Mouse (Mus musculus) mouse embryonic stem cell (cell line): ENCODE results near the gene Rasip1.
"Not testable (repeated sequence)": the region's sequence is repeated elsewhere in the genome, so short reads cannot be mapped to it uniquely, and the experiment has no call there.

Experiments used
- in situ Hi-C, 2 experiments: fragments of 300-500 bp; cut with MboI; formaldehyde crosslinking; loops; 1 replicate in 1 of 2; 3 replicates in 1 of 2; pipeline ENCODE4 v1.14.3; 2019 to 2020; ENCODE audit warnings: low sequenced_read_pairs in 2 of 2, low pct_unique_long_range_greater_than_20kb in 1 of 2, mixed read lengths in 1 of 2; ENCODE audit not compliant: unreplicated experiment in 1 of 2

Gene Rasip1

DNA sequence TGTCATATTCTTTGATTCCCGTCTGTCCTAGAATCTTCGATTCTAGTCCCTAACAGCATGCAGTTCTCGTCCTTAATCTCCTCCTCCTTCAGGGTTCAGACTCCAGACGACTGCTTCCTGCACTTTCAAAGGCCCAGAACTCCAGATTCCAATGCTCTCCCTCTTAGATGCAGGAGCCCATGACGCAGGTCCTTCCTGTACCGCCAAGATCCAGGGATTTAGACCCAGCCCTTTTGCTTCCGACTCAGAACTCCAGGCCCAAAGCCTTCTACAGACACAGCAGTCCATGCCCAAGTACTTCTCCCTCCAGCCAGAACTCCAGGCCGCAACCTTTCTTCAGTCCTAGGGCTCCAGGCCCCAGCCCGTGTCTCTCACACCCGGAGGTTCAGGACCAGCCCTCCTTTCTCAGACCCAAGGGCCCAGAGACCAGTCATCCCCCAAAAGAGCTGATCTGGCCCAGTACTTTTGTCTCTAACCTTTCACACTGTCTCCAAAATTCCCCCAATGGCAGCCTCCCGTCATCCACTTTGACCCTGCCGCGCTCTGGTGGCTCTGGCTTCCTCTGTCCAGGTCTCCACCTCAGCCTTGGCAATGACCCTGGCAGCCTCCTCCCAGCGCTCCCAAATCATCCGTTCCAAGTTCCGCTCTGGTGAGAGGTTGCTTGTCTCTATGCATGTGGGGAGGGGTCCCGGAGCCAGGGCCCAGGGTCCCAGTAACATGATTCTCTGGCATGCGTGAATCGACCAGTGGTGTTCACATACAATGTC lies 13.1 kb downstream of the Rasip1 start:
- in situ Hi-C loops = no loop called here

DNA sequence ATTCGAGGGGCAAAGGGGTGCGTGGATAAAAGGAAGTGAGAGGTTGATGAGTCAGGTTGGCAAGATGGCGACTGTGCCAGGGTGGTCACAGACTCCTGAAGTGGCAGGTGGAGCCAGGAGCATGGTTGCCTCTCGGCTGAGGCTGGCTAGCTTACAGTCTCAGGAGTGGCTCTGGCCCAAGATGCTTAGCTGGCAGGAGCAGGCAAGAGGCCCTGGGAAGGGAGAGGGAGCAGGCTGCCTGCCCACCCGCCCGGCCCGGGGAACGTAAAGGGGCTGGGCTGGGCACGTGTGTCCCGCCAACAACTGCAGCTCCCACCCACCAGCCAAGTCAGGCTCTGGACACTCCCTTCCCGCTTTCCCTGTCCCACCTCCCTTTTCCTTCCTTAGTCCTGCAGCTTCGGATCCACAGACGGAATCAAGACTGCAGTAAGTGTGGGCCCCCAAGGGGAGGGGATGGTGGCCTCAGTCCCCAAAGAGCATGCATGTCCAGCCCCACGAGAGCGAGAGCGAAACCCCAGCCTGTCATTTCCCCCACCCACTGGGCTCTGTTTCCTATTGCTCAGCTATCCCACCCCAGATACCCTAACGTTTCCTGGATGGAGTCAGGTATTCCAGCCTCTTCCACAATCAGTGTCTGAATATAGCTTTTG lies 14.2 kb downstream of the Rasip1 start:
- in situ Hi-C loops = no loop called here

DNA sequence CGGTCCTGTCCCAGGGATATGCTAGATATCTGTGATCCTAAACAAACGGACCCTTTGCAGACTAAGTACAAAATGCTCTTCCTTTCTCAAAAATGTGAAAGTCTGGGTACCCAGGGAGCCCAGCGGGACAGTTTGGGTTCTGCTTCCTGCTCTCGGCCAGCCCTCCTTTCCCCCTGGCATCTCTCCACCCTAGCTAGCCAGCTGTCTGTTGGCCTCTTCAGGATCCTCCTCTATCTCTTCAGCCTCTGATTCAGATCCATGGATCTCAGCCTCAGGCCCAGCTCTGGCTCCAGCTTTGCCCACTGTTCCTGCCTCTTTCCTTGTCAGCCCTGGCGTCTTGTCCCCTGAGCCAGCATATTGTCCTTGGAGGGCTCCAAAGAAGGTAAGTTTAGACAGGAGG lies 14.8 kb downstream of the Rasip1 start:
- in situ Hi-C loops = no loop called here

DNA sequence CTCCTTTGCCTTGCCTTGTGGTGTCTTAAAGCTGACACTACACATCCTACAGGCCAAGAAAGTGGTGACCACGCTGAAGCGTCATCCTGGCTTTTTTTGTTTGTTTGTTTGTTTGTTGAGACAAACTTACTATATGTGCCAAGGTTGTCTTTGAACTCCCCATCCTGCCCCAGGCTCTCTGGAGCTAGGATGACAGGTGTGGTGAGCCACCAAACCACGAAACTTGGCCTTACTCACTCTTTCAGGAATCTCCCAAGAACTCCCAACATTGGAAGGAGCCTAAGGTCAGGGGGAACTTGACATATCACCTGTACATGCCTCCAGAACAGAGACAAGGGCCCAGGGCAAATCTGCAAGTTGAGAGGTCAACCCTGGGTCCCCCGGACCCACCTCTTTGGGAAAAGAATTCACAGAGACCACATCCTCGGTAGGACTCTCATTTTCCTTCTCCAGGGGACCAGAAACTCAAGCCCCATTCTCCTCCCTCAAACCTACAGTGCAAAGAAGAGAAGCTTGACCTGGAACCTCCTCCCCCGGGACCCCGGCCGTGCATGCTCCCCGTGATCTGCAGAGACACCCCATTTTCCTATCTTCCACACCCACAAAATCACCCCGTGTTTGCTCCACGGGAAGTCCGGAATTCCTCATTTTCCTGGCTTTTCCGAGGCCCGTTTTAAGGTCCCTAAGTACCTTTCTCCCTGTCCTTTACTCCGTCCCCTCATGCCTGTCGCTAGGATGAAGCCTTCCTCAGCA lies 15.4 kb downstream of the Rasip1 start:
- in situ Hi-C loops = no loop called here

DNA sequence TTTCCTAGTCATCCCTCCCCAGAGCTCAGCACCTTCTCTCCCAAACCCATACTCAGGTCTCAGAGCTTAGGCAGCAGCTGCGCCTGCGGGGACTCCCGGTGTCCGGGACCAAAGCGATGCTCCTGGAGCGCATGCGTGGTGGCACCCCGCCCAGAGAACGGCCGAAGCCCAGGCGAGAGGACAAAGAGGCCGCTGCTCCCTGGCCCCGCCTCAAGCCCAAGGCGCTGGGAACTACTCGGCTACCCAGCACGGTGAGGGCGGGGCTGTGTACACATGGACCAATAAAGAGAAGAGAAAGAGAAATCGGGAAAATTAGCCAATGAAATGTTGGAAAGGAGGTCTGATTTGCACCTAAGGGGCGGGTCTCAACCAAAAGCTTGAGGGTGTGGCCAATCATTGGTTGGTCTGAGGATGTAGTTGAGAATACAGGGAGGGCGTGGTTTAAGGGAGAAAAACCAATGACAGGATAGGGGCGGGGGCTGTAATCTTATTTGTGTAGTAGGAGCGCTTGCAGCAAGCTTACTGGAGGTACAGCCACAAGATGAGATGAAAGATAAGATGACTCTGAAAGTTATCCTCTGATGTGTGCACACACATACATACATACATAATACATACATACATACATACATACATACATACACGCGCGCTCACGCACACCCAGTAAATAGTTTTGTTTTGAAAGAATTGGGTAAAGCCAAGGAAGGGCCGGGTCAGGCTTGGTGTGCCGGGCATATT lies 16.3 kb downstream of the Rasip1 start:
- in situ Hi-C loops = no loop called here

DNA sequence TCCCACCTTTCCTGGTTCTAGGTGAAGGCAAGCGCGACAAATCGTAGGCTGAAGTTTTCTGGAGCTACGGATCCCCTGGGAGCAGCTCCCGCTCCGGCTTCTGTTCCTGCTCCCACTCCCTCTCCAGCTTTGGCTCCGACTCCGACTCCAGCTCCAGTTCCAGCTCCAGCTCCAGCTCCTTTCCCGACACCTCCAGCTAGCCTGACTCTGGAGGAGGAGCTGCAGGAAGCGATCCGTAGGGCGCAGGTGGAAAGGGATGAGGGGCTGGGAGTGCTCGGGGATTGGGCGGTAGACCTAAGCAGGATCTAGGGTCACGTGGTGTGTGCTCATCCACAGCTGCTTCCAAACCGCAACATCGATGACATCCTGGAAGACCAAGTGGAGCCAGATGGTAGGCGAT lies 16.9 kb downstream of the Rasip1 start:
- in situ Hi-C loops = no loop called here

DNA sequence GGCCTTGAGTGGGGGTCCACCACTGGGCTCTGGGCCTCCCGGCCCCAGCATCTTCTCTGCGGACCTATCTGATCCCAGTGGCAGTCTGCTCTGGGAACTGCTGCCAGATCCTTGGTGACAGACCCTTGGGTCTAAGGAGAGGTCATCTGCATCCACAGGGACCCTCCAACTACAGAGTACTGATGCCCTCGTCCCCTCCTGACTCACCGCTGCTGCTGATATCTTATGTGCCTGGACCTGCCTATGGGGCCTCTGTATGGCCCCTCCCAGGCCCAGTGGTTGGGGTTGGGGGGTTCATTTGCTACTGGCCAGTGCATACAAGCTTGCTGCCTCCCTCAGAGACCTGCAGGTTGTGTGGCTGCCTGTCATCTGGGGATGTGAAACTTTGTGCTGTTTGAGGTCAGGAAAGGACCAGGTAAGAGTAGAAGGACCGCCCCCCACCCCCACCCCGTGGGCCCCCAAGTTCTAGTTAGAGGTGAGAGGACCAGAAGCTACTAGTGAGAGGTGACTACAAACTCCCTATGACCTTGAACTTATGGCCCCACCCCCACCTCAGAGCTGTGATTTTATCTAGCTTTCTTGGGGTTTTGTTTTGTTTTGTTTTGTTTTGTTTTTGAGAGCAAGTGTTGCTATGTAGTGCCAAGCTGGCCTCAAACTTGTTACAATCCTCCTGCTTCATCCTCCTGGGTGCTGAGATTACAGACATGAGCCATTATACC lies 17.7 kb downstream of the Rasip1 start:
- in situ Hi-C loops = no loop called here

DNA sequence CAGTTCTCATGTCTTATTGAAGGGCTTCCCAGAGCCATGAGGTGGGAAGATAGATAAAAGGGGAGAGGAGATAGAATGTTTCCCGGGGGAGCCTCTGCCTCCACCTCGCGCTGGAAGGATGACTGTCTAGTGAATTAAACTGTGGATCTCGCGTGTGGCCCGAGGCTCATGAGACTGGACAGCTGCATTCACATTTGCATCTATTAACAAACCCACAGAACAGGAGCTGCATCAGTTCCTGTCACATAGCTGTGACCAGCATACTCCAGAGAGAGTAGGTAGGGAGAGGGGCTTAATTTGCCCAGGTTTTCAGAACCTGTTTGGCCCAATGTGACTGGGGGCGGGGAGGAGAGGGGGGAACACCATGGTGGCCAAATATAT lies 18.3 kb downstream of the Rasip1 start:
- in situ Hi-C loops = no loop called here

DNA sequence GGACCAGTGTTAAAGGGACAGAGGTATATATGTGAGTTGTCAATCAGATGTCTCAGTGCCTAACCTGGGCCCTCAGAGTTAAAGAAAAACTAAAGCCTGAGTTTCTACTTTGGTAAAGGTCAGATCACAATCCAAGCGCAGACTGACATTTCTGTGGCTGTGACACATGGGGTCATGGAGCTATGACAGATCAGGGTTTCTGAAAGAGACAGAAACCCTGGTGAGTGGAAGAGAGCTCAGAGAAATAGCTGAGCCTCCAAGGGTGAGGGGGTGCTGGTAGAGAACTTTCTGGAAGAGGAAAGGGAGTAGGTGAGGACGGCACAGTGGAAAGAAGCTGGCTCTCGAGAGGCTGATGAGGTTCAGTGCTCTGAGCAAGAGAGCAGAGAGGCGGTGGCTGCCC lies 19.4 kb downstream of the Rasip1 start:
- in situ Hi-C loops = no loop called here

DNA sequence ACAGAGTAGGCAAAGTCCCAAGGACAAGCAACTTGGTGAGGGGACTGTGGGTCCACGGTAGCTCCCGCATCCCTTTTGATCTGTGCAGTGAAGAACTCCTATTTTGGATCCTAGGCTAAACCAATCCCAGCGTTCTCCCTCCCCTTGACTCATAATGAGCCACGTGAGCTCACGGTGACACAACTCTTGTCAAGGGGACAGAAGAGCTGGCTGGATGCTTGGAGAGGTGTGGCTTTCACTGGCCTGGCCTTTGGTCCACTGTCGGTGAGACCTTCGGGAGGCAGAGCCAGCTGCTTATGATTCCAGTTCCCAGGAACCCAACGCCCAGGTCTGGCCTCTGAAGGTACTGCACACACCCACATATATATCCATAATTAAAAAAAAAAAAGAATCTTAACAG lies 22.1 kb downstream of the Rasip1 start:
- in situ Hi-C loops = no loop called here

DNA sequence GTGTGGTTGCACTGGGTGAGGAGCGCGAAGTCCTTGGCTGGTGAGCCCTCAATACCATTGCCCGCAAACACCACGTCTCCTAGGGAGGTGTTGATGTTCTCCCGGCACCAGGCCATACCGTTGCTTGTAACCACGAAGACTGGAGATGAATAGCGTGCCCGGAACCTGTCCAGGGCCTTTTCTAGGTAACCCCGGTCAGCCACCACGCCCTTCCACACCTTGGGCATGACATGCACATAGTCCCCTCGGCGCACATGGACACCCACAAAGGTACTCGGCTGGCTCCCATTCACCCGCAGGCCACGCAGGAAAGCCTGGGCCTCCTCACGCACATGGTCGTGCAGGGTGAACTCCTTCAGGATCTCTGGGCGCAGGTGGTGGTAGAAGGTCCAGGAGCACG lies 23.2 kb downstream of the Rasip1 start:
- in situ Hi-C loops = not testable (repeated sequence)

DNA sequence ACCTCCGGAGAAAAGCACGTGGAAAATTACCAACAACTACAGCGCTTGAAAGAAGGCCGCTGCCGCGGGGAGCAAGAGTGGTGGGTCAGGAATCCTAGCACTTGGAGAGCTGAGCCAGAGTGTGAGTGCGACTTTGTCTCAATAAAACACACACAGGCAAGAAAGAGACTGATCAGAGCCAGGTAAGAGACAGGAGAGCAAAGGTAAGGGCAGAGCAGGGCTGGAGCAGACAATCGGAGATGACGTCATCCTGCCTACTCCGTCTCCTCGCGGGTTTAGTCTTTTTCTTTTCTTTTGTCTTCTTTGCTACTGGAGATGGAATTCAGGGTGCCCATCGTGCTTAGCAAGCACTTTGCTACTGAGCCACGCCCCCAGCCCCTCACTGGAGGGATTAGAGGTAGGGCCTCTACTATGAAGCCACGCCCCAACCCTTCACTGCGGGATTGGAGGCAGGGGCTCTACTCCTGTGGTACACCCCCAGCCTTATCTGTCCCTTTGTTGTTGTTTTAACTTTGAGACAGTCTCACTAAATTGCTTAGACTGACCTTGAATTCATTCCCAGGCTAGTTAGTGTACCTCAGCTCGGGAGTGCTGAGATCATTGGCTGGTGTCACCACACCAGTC lies 27.2 kb downstream of the Rasip1 start:
- in situ Hi-C loops = no loop called here

DNA sequence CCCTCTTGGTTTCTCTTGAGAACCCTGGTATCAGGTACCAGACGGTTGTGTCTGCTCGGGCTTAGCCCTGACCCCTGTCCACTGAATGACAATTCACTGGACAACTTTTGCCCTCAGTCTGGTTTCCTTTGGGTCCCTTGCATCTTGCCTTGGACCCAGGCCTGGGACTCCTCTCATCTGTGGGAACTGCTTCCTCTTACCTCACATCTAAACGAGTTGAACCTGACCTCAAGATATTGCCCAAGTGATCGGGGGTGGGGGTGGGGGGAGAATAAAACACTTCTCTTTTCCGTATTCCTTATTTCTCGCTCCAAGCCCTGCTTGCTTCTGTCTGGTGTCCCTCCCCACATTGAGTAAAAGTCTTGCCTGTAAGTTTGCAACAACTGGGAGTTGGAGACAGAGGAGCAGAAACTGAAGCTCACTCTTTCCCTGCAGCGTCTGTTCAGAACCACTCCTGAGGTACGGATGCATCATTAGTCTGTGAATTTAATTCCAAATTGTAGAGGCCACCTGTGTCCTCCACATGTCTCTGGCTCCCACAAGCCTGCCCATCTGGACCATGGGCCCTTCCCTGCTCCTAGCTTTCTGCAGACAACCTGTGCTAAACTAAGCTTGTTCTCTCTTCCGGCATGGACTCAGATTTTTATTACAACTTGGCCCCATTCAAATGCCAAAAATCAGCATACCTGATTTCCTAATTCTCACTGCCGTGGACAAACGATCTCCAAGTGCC lies 33.6 kb downstream of the Rasip1 start:
- in situ Hi-C loops = no loop called here

DNA sequence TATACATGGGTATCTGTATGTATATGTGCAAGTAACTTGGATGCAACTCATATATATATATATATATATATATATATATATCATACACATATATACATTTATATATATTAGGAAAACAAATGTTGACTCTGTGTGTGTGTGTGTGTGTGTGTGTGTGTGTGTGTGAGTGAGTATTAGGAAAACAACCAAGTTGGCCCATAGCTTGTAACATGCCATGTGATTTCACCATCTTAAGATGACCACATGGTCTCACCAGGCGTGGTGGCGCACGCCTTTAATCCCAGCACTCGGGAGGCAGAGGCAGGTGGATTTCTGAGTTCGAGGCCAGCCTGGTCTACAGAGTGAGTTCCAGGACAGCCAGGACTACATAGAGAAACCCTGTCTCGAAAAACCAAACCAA lies 34.4 kb downstream of the Rasip1 start:
- in situ Hi-C loops = not testable (repeated sequence)

DNA sequence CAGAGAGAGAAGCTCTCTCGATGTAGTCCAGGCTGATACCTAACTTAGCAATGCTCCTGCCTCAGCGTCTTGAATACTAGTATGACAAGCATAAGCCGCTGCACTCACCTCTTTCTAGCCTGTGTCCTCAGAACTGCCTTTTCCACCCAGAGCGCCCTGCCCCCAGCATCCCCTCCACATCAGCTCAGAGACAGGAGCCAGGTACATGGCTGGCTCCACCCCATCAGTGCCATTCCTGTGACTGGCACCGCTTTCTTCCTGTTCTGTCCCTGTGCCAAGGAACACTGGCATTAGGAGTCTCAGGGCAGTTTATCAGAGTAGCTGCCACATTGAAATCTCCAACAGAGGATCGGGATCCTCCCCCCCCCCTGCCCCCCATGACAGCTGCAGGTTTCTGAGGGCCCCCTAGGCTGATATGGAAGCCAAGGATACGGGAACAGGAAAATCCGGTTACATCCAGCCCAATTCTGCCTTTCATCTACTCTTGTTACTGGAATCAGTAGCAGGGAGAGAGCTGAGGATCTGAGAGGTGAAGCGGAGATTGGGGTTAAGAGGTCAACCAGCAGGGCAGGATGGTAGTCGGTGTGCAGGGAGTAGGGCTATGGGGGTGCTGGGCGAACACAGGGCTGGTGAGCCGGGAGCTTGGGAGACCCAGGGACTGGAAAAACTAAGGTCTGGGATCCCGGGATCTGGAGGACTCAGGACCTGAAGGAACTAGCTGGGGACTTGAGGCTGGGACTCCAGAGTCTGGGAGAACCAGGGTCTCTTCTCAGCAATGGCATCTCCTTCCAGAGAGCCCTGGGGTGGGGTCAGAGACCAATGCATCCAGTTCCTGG lies 38.2 kb downstream of the Rasip1 start:
- in situ Hi-C loops = no loop called here

DNA sequence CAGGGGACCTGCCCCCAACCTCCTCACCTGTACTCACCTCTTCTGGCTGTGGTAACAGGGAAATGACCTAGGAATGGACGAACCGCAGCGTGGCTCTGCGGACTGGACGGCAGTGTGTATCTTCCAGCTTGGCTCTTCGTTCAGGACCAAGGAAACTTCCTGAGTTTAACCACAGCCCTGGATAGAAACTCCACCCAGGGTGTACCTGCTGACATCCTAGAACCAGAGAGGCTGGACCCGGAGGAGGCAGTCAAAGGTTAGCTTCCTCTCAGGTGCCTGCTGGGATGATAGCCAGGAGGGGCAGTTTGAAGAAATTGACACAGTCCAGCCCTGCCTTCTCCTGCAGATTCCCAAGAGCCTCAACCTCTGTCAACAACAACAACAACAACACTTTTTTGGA lies 38.9 kb downstream of the Rasip1 start, which contains the start of gene Fut2:
Fut2 (minus strand) TSS at position 234 of the 400 bp plus-strand sequence.
- in situ Hi-C loops = no loop called here

DNA sequence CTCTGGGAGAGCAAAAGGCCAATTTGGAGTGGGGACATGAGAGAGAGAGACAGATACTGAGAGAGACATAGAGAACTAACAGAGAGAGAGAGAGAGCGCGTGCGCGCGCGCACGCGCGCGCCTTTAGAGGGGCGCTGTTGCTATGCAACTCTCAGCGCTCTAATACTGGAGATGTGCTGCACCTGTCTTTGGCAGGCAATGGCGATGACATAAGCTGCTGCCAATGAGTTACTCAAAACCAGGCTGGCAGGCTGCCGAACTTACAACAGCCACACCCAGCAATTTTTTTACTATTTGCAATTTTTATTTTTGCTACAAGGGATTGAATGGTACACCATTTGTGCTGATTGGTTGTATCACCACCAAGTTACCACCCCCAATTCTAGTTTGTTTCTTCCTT lies 40.5 kb downstream of the Rasip1 start:
- in situ Hi-C loops = no loop called here
